Mouse (Mus musculus): Measurements from ENCODE around the gene Ptbp1. TPM values are rescaled to one million over a fixed set of nuclear protein-coding genes. Genes with fewer than 3 reads are reported as not detected.

Ptbp1 gene
- polyA plus RNA-seq (2016; fragmentation: Nextera tagmentation; extraction: Ambion mirVana), result 139 and 142 TPM in 2 replicates

GRCm38 (mm10) chr10:79853860-79854795 is at the start of gene Ptbp1:
TSS of gene Ptbp1 (plus strand) at chr10:79854427.
- under 1% methylated on average over 75 of the region's 75 CpGs for WGBS
- H3K4me3 ChIP-seq, result peak within 1 kb of the TSS; percentile 92
- H3K9ac ChIP-seq, result peak within 1 kb of the TSS; percentile 99
- ATAC-seq (ENCODE audit: insufficient number of reproducible peaks, low FRiP score), result peak; percentile 92
- no peaks in the 10 kb centered on the region for H3K9me3 ChIP-seq (replicated peaks)
- H3K36me3 ChIP-seq, result peaks cover 24% of the 10 kb centered on the region
- H3K4me2 ChIP-seq, result peak within 1 kb of the TSS; percentile 99
- H3K27me3 ChIP-seq (replicated peaks), result no peaks in the 10 kb centered on the region
- peaks cover 64% of the 10 kb centered on the region for H3K4me1 ChIP-seq (replicated peaks)
- H3K27ac ChIP-seq (ENCODE audit: poor library complexity, severe bottlenecking), result peak within 1 kb of the TSS; percentile 100

GRCm38 (mm10) chr10:79805636-79806035 is 48.6 kb upstream of the Ptbp1 start:
- Histone ChIP-seq H3K4me2 (peak overlapping the region; percentile 53), H3K27me3 (replicated peaks) (no peaks in the 10 kb centered on the region), H3K9ac (0 out of 2 replicates have a peak overlapping the region, but pooled peaks have one; percentile 54), H3K27ac (ENCODE audit: poor library complexity, severe bottlenecking) (peak overlapping the region; percentile 83), H3K4me1 (replicated peaks) (peaks cover 55% of the 10 kb centered on the region), H3K36me3 (peaks cover 4% of the 10 kb centered on the region), H3K4me3 (peak overlapping the region; percentile 24), H3K9me3 (replicated peaks) (no peaks in the 10 kb centered on the region)
- WGBS, result 24% methylated on average over 11 of the region's 11 CpGs
- ATAC-seq (ENCODE audit: insufficient number of reproducible peaks, low FRiP score), result peak; percentile 76

- peaks cover 6% of the 10 kb centered on the region for H3K36me3 ChIP-seq
- peaks cover 55% of the 10 kb centered on the region for H3K4me1 ChIP-seq (replicated peaks)
- ATAC-seq (ENCODE audit: insufficient number of reproducible peaks, low FRiP score), result no peak
- peak overlapping the region; percentile 54 for H3K9ac ChIP-seq
- WGBS, result 68% methylated on average over 9 of the region's 9 CpGs
- H3K27ac ChIP-seq (ENCODE audit: poor library complexity, severe bottlenecking), result peak overlapping the region; percentile 83
- H3K27me3 ChIP-seq (replicated peaks), result no peaks in the 10 kb centered on the region
- H3K9me3 ChIP-seq (replicated peaks), result no peaks in the 10 kb centered on the region
- H3K4me2 ChIP-seq, result peak overlapping the region; percentile 53
- peak overlapping the region; percentile 24 for H3K4me3 ChIP-seq
These were observed 47.9 kb upstream of the Ptbp1 start for GRCm38 (mm10) chr10:79806331-79806730.

- H3K9ac ChIP-seq, result peak overlapping the region; percentile 54
These were observed 47.3 kb upstream of the Ptbp1 start for GRCm38 (mm10) chr10:79806972-79807371.

GRCm38 (mm10) chr10:79807826-79808225 is 46.4 kb upstream of the Ptbp1 start:
- Histone ChIP-seq H3K27ac (ENCODE audit: poor library complexity, severe bottlenecking) (peak overlapping the region; percentile 83), H3K4me3 (peak overlapping the region; percentile 24), H3K36me3 (peaks cover 11% of the 10 kb centered on the region), H3K9ac (peak overlapping the region; percentile 55), H3K4me1 (replicated peaks) (peaks cover 42% of the 10 kb centered on the region), H3K27me3 (replicated peaks) (no peaks in the 10 kb centered on the region), H3K9me3 (replicated peaks) (no peaks in the 10 kb centered on the region), H3K4me2 (peak overlapping the region; percentile 53)
- 48% methylated on average over 11 of the region's 11 CpGs for WGBS
- 0 out of 2 replicates have a peak, but pooled peaks have one; percentile 11 for ATAC-seq (ENCODE audit: insufficient number of reproducible peaks, low FRiP score)

More at GRCm38 (mm10) chr10:79806972-79807371, 47.3 kb upstream of the Ptbp1 start:
- Histone ChIP-seq H3K27ac (ENCODE audit: poor library complexity, severe bottlenecking) (peak overlapping the region; percentile 83), H3K4me2 (peak overlapping the region; percentile 53), H3K9me3 (replicated peaks) (no peaks in the 10 kb centered on the region), H3K4me3 (peak overlapping the region; percentile 24), H3K27me3 (replicated peaks) (no peaks in the 10 kb centered on the region), H3K36me3 (peaks cover 6% of the 10 kb centered on the region), H3K4me1 (replicated peaks) (peaks cover 50% of the 10 kb centered on the region)
- 63% methylated on average over 10 of the region's 10 CpGs for whole genome bisulfite sequencing
- 0 out of 2 replicates have a peak, but pooled peaks have one; percentile 36 for ATAC-seq (ENCODE audit: insufficient number of reproducible peaks, low FRiP score)

GRCm38 (mm10) chr10:79808728-79809127 is 45.5 kb upstream of the Ptbp1 start:
- peaks cover 11% of the 10 kb centered on the region for H3K36me3 ChIP-seq
- peak overlapping the region; percentile 53 for H3K4me2 ChIP-seq
- peaks cover 33% of the 10 kb centered on the region for H3K4me1 ChIP-seq (replicated peaks)
- 0 out of 2 replicates have a peak overlapping the region, but pooled peaks have one; percentile 83 for H3K27ac ChIP-seq (ENCODE audit: poor library complexity, severe bottlenecking)
- no peaks in the 10 kb centered on the region for H3K9me3 ChIP-seq (replicated peaks)
- ATAC-seq (ENCODE audit: insufficient number of reproducible peaks, low FRiP score), result no peak
- no peaks in the 10 kb centered on the region for H3K27me3 ChIP-seq (replicated peaks)
- peak overlapping the region; percentile 55; the same call in 1 of the 2 replicates for H3K9ac ChIP-seq
- WGBS, result 71% methylated on average over 11 of the region's 11 CpGs
- peak overlapping the region; percentile 24; the same call in 1 of the 2 replicates for H3K4me3 ChIP-seq

GRCm38 (mm10) chr10:79811736-79812637 is 42.2 kb upstream of the Ptbp1 start:
- WGBS, result 27% methylated on average over 15 of the region's 15 CpGs
- Histone ChIP-seq H3K4me2 (no peak overlapping the region), H3K27ac (ENCODE audit: poor library complexity, severe bottlenecking) (no peak overlapping the region), H3K36me3 (peaks cover 27% of the 10 kb centered on the region), H3K9me3 (replicated peaks) (no peaks in the 10 kb centered on the region), H3K4me1 (replicated peaks) (peaks cover 8% of the 10 kb centered on the region; the same call in 1 of the 2 replicates), H3K27me3 (replicated peaks) (no peaks in the 10 kb centered on the region), H3K9ac (no peak overlapping the region), H3K4me3 (no peak overlapping the region)
- ATAC-seq (ENCODE audit: insufficient number of reproducible peaks, low FRiP score), result peak; percentile 38; the same call in 1 of the 2 replicates

GRCm38 (mm10) chr10:79814271-79814842 is 39.9 kb upstream of the Ptbp1 start:
- Histone ChIP-seq H3K36me3 (peaks cover 42% of the 10 kb centered on the region), H3K4me3 (no peak overlapping the region), H3K9me3 (replicated peaks) (no peaks in the 10 kb centered on the region), H3K4me2 (no peak overlapping the region), H3K27me3 (replicated peaks) (no peaks in the 10 kb centered on the region), H3K9ac (no peak overlapping the region), H3K4me1 (replicated peaks) (no peaks in the 10 kb centered on the region; the same call in 1 of the 2 replicates), H3K27ac (ENCODE audit: poor library complexity, severe bottlenecking) (no peak overlapping the region)
- no peak for ATAC-seq (ENCODE audit: insufficient number of reproducible peaks, low FRiP score)
- WGBS, result 79% methylated on average over 5 of the region's 5 CpGs

- H3K27ac ChIP-seq (ENCODE audit: poor library complexity, severe bottlenecking), result no peak overlapping the region
- no peaks in the 10 kb centered on the region for H3K9me3 ChIP-seq (replicated peaks)
- peaks cover 48% of the 10 kb centered on the region for H3K36me3 ChIP-seq
- ATAC-seq (ENCODE audit: insufficient number of reproducible peaks, low FRiP score), result no peak
- H3K27me3 ChIP-seq (replicated peaks), result no peaks in the 10 kb centered on the region
- no peak overlapping the region for H3K4me3 ChIP-seq
- H3K9ac ChIP-seq, result no peak overlapping the region
- H3K4me2 ChIP-seq, result no peak overlapping the region
- 86% methylated on average over 12 of the region's 12 CpGs for WGBS
- no peaks in the 10 kb centered on the region; the same call in 1 of the 2 replicates for H3K4me1 ChIP-seq (replicated peaks)
These were observed 38.3 kb upstream of the Ptbp1 start for GRCm38 (mm10) chr10:79815671-79816494.

- no peak overlapping the region for H3K9ac ChIP-seq
- WGBS, result 74% methylated on average over 2 of the region's 2 CpGs
- no peaks in the 10 kb centered on the region for H3K27me3 ChIP-seq (replicated peaks)
- H3K9me3 ChIP-seq (replicated peaks), result no peaks in the 10 kb centered on the region
- H3K4me3 ChIP-seq, result no peak overlapping the region
- no peak overlapping the region for H3K4me2 ChIP-seq
- no peak overlapping the region for H3K27ac ChIP-seq (ENCODE audit: poor library complexity, severe bottlenecking)
- peaks cover 47% of the 10 kb centered on the region for H3K36me3 ChIP-seq
- H3K4me1 ChIP-seq (replicated peaks), result peaks cover 3% of the 10 kb centered on the region
- ATAC-seq (ENCODE audit: insufficient number of reproducible peaks, low FRiP score), result no peak
These were observed 37.1 kb upstream of the Ptbp1 start for GRCm38 (mm10) chr10:79817111-79817510.

All from heart, embryonic 12.5 days (tissue).